Mouse (Mus musculus): Measurements from ENCODE around the gene Rbm8a. TPM values are rescaled to one million over a fixed set of nuclear protein-coding genes. Genes with fewer than 3 reads are reported as not detected.
"Not testable (repeated sequence)": the region's sequence is repeated elsewhere in the genome, so short reads cannot be mapped to it uniquely, and the experiment has no call there.

Gene Rbm8a
- total RNA-seq, 2 experiments from 2014 or later, result 48.0 to 54.2 TPM

- DNase-seq (ENCODE audit: extremely low spot score in 1 of 2, low spot score in 2 of 2), result no peak
- intact Hi-C loops (cut with DNase I), result no loop called here
Measured at GRCm38 (mm10) chr3:96601941-96602703, 27.6 kb upstream of the Rbm8a start.

GRCm38 (mm10) chr3:96602704-96603084 lies 27.0 kb upstream of the Rbm8a start:
- DNase-seq (ENCODE audit: extremely low spot score in 1 of 2, low spot score in 2 of 2), result no peak
- intact Hi-C loops (cut with DNase I), result no loop called here

- DNase-seq (ENCODE audit: extremely low spot score in 1 of 2, low spot score in 2 of 2), result no peak
- intact Hi-C loops (cut with DNase I), result no loop called here
Measured at GRCm38 (mm10) chr3:96603311-96603710, 26.4 kb upstream of the Rbm8a start.

GRCm38 (mm10) chr3:96606007-96606406 lies 23.7 kb upstream of the Rbm8a start:
- intact Hi-C loops (cut with DNase I); DNase-seq (ENCODE audit: extremely low spot score in 1 of 2, low spot score in 2 of 2): not testable (repeated sequence)

GRCm38 (mm10) chr3:96606618-96607017 lies 23.1 kb upstream of the Rbm8a start:
- intact Hi-C loops (cut with DNase I), result no loop called here
- DNase-seq (ENCODE audit: extremely low spot score in 1 of 2, low spot score in 2 of 2), result no peak

GRCm38 (mm10) chr3:96617941-96618340 lies 11.8 kb upstream of the Rbm8a start:
- intact Hi-C loops (cut with DNase I), result no loop called here
- no peak for DNase-seq (ENCODE audit: extremely low spot score in 1 of 2, low spot score in 2 of 2)

- DNase-seq (ENCODE audit: extremely low spot score in 1 of 2, low spot score in 2 of 2), result no peak
- intact Hi-C loops (cut with DNase I), result no loop called here
Measured at GRCm38 (mm10) chr3:96623201-96623600, 6.5 kb upstream of the Rbm8a start.

- no peak for DNase-seq (ENCODE audit: extremely low spot score in 1 of 2, low spot score in 2 of 2)
- intact Hi-C loops (cut with DNase I), result no loop called here
Measured at GRCm38 (mm10) chr3:96632058-96632457, 2.3 kb downstream of the Rbm8a start.

GRCm38 (mm10) chr3:96634015-96634414 lies 4.3 kb downstream of the Rbm8a start:
- no peak for DNase-seq (ENCODE audit: extremely low spot score in 1 of 2, low spot score in 2 of 2)
- intact Hi-C loops (cut with DNase I), result no loop called here

GRCm38 (mm10) chr3:96634928-96635879 lies 5.5 kb downstream of the Rbm8a start, which contains the start of the genes Pex11b and Gm42957:
Gene Pex11b, plus strand, starts transcription at chr3:96635376.
Gene Gm42957, plus strand, starts transcription at chr3:96635474.
- DNase-seq (ENCODE audit: extremely low spot score in 1 of 2, low spot score in 2 of 2), result peak; percentile 76 to 93
- intact Hi-C loops (cut with DNase I), result loop anchor here (5.0 kb wide), 1 partner anchor 83 kb away; no protein-coding TSS in a partner anchor

GRCm38 (mm10) chr3:96635906-96636305 lies 6.2 kb downstream of the Rbm8a start:
- intact Hi-C loops (cut with DNase I), result loop anchor here (5.0 kb wide), 1 partner anchor 84 kb away; no protein-coding TSS in a partner anchor
- no peak for DNase-seq (ENCODE audit: extremely low spot score in 1 of 2, low spot score in 2 of 2)

- intact Hi-C loops (cut with DNase I), result loop anchor here (5.0 kb wide), 1 partner anchor 84 kb away; no protein-coding TSS in a partner anchor
- DNase-seq (ENCODE audit: extremely low spot score in 1 of 2, low spot score in 2 of 2), result peak in 1 of 2 experiments; percentile 30
Measured at GRCm38 (mm10) chr3:96636448-96636847, 6.7 kb downstream of the Rbm8a start.

GRCm38 (mm10) chr3:96639219-96639618 lies 9.5 kb downstream of the Rbm8a start:
- intact Hi-C loops (cut with DNase I), result loop anchor here (5.0 kb wide), 1 partner anchor 87 kb away; no protein-coding TSS in a partner anchor
- DNase-seq (ENCODE audit: extremely low spot score in 1 of 2, low spot score in 2 of 2), result peak in 1 of 2 experiments; percentile 52

- DNase-seq (ENCODE audit: extremely low spot score in 1 of 2, low spot score in 2 of 2), result peak in 1 of 2 experiments; percentile 58
Measured at GRCm38 (mm10) chr3:96645018-96645649, 15.4 kb downstream of the Rbm8a start, which contains the start of gene Itga10. Gene Itga10, plus strand, starts transcription at chr3:96645584.

GRCm38 (mm10) chr3:96647365-96647764 lies 17.6 kb downstream of the Rbm8a start:
- DNase-seq (ENCODE audit: extremely low spot score in 1 of 2, low spot score in 2 of 2), result no peak
- intact Hi-C loops (cut with DNase I), result no loop called here

More at GRCm38 (mm10) chr3:96645018-96645649, 15.4 kb downstream of the Rbm8a start, which contains the start of gene Itga10:
- intact Hi-C loops (cut with DNase I), result no loop called here

GRCm38 (mm10) chr3:96660901-96661300 lies 31.2 kb downstream of the Rbm8a start:
- DNase-seq (ENCODE audit: extremely low spot score in 1 of 2, low spot score in 2 of 2), result no peak
- intact Hi-C loops (cut with DNase I), result no loop called here

- intact Hi-C loops (cut with DNase I), result no loop called here
- no peak for DNase-seq (ENCODE audit: extremely low spot score in 1 of 2, low spot score in 2 of 2)
Measured at GRCm38 (mm10) chr3:96662731-96663316, 33.1 kb downstream of the Rbm8a start.
